Mouse (Mus musculus) midbrain, embryonic 16.5 days (tissue): Measurements from ENCODE around the gene Armc5. TPM values are rescaled to one million over a fixed set of nuclear protein-coding genes. Genes with fewer than 3 reads are reported as not detected.

Experiments
- microRNA-seq: library from miRNA; unstranded; fragments of <30 nt; microRNA quantifications from one replicate; pipeline ENCODE4, GENCODE M21; 2017
- polyA plus RNA-seq: library from polyadenylated mRNA; unstranded; fragments of >200 nt; fragmentation: Nextera tagmentation; extraction: Ambion mirVana; gene quantifications from 2 replicates; pipeline ENCODE4 v1.2.1, GENCODE M21; 2015

Gene Armc5
- polyA plus RNA-seq, 1 experiment from 2014 or later: 12.4 TPM

Small RNA genes lying within 50 kb of the gene (microRNA-seq; reads per million reads assigned to microRNA genes)
- gene Mir3103: 1.0 reads per million

Other genes starting within 250 kb of the Armc5 start
- gene Pycard, start 243.5 kb upstream of the Armc5 start, polyA plus RNA-seq: 2.3 and 6.9 TPM in 2 replicates
- not detected in 2 replicates for gene Trim72, start 233.4 kb upstream of the Armc5 start, polyA plus RNA-seq
- gene Itgam, start 174.7 kb upstream of the Armc5 start, polyA plus RNA-seq: 0.83 and 0.90 TPM in 2 replicates
- gene Gm49368, start 174.7 kb upstream of the Armc5 start, polyA plus RNA-seq: not detected in 2 replicates
- 0.09 and 0.21 TPM in 2 replicates for gene Itgax, start 107.8 kb upstream of the Armc5 start, polyA plus RNA-seq
- gene Itgad, start 83.0 kb upstream of the Armc5 start, polyA plus RNA-seq: not detected in 2 replicates
- 0.38 TPM in 1 of 2 replicates, not detected in the other for gene Cox6a2, start 31.0 kb upstream of the Armc5 start, polyA plus RNA-seq
- gene 9130023H24Rik, start 689 bp downstream of the Armc5 start, polyA plus RNA-seq: 6.8 and 7.7 TPM in 2 replicates
- gene Tgfb1i1, start 9.5 kb downstream of the Armc5 start, polyA plus RNA-seq: 22.0 and 23.3 TPM in 2 replicates
- gene Slc5a2, start 28.3 kb downstream of the Armc5 start, polyA plus RNA-seq: not detected in 2 replicates
- 22.9 and 25.9 TPM in 2 replicates for gene BC017158, start 60.8 kb downstream of the Armc5 start, polyA plus RNA-seq
- 58.4 and 68.6 TPM in 2 replicates for gene Rgs10, start 181.4 kb downstream of the Armc5 start, polyA plus RNA-seq
- 29.5 and 33.7 TPM in 2 replicates for gene Tial1, start 224.4 kb downstream of the Armc5 start, polyA plus RNA-seq